Mouse (Mus musculus) liver, adult 2 months (tissue): ENCODE results near the gene Zwilch. TPM values are rescaled to one million over a fixed set of nuclear protein-coding genes. Genes with fewer than 3 reads are reported as not detected.

Experiments used
- DNase-seq: peaks from one replicate; pipeline ENCODE4 v3.0.0-alpha.2; 2011; ENCODE audit warnings: low read depth, low spot score; ENCODE audit errors: extremely low read depth
- H3K27ac ChIP-seq: fragments of 200-500 bp; replicated peaks from 2 replicates; pipeline ENCODE4 v1.5.1; 2012; ENCODE audit warnings: low read depth, mild to moderate bottlenecking, control low read depth, inconsistent platforms, low read length; ENCODE audit not compliant: insufficient read depth
- H3K27me3 ChIP-seq: fragments of 200-500 bp; 2 replicates; pipeline ENCODE4 v1.6.1; 2012; ENCODE audit warnings: mild to moderate bottlenecking, moderate library complexity, low read length, inconsistent platforms; ENCODE audit not compliant: control insufficient read depth, insufficient read depth
- H3K36me3 ChIP-seq: fragments of 200-500 bp; 2 replicates; pipeline ENCODE4 v1.6.1; 2012; ENCODE audit warnings: low read length, inconsistent platforms; ENCODE audit not compliant: control insufficient read depth, insufficient read depth
- H3K4me1 ChIP-seq: fragments of 200-500 bp; 2 replicates; pipeline ENCODE4 v1.6.1; 2011; ENCODE audit warnings: low read length; ENCODE audit not compliant: control insufficient read depth, insufficient read depth
- H3K4me3 ChIP-seq: fragments of 200-500 bp; 2 replicates; pipeline ENCODE4 v1.5.1; 2011; ENCODE audit warnings: low read depth, mild to moderate bottlenecking, control low read depth, low read length, moderate library complexity; ENCODE audit not compliant: insufficient read depth
- H3K79me2 ChIP-seq: fragments of 200-500 bp; 2 replicates; pipeline ENCODE4 v1.6.1; 2012; ENCODE audit warnings: inconsistent platforms, mild to moderate bottlenecking, low read length, moderate library complexity; ENCODE audit not compliant: control insufficient read depth, insufficient read depth
- H3K9ac ChIP-seq: fragments of 200-500 bp; 2 replicates; pipeline ENCODE4 v1.6.1; 2012; ENCODE audit warnings: low read depth, mild to moderate bottlenecking, control low read depth, inconsistent platforms, low read length
- CTCF ChIP-seq: fragments of 200-500 bp; IDR thresholded peaks from 2 replicates; pipeline ENCODE4 v1.5.1; 2011; ENCODE audit warnings: low read depth, low read length, control low read depth
- POLR2A ChIP-seq: fragments of 200-500 bp; IDR thresholded peaks from 2 replicates; pipeline ENCODE4 v1.6.1; 2011; ENCODE audit warnings: low read length, control low read depth; ENCODE audit not compliant: insufficient read depth; ENCODE audit errors: extremely low read depth
- WGBS: fragments of 180-500 bp; shearing (Covaris S2); methylation state at CpG from one replicate; pipeline ENCODE4 v1.1.7; 2018; 5-methylcytosine and 5-hydroxymethylcytosine counted together
- polyA plus RNA-seq: library from polyadenylated mRNA; depleted of rRNA; stranded (reverse); fragments of >200 nt; gene quantifications from 2 replicates; pipeline ENCODE4 v1.2.3, GENCODE M21; 2012
- total RNA-seq: library from RNA; depleted of rRNA; stranded (reverse); fragments of >200 nt; gene quantifications from 2 replicates; pipeline ENCODE4 v1.2.3, GENCODE M21; 2014

Zwilch gene
- total and polyA plus RNA-seq, 2 experiments = 0.12 to 1.6 TPM

DNA sequence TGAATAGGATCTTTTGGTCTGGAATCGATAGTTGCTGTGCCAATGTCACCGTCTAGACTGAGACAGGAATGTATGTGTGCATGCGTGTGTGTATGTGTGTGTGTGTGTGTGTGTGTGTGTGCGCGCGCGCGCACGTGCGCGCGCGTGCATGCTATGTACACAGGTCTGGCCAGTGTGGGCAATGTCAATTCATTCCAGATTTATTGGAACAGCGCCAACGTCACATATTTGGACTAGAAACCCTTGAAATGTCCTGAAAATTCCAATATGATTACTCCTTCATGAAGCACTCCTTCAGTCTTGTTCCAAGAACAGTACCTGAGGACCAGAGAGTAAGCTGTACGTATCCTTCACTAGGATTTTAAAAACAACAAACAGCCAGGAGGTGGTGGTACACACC is 62.4 kb downstream of the Zwilch start:
- H3K27ac ChIP-seq = no peak overlapping the region
- H3K79me2 ChIP-seq = no peaks in the 10 kb centered on the region
- DNase-seq = no peak
- no peak for TF ChIP-seq POLR2A
- TF ChIP-seq CTCF = no peak
- WGBS = 94% methylated on average over 16 of the region's 16 CpGs
- H3K4me3 ChIP-seq = no peak overlapping the region
- H3K36me3 ChIP-seq = no peaks in the 10 kb centered on the region
- no peaks in the 10 kb centered on the region for H3K27me3 ChIP-seq
- no peaks in the 10 kb centered on the region for H3K4me1 ChIP-seq
- no peak overlapping the region for H3K9ac ChIP-seq

DNA sequence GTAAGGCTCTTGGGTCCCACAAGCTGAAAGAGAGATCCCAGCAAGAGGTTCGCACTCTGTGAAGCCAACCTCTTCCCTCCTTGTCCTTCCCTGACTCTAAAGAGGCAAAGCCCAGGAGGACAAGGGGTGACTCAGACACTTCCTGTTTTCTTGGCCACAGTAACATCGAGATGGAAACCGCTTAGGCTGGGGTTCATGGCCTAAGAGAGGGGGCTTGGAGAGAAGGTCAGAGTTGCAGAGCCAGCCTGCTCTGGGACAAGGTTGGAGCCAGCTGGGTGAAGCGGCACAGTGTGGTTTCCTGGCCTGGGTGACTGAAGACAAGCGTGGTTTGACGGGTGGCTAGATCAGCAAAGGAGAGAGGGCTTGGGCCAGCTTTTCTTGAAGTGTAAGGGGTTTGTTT is 67.6 kb downstream of the Zwilch start:
- Histone ChIP-seq H3K9ac (no peak overlapping the region), H3K79me2 (no peaks in the 10 kb centered on the region), H3K36me3 (no peaks in the 10 kb centered on the region), H3K27me3 (no peaks in the 10 kb centered on the region), H3K27ac (no peak overlapping the region; the same call in 1 of the 2 replicates), H3K4me1 (no peaks in the 10 kb centered on the region), H3K4me3 (no peak overlapping the region)
- DNase-seq = peak; percentile 19
- no peak for TF ChIP-seq CTCF
- 70% methylated on average over 6 of the region's 6 CpGs for WGBS

DNA sequence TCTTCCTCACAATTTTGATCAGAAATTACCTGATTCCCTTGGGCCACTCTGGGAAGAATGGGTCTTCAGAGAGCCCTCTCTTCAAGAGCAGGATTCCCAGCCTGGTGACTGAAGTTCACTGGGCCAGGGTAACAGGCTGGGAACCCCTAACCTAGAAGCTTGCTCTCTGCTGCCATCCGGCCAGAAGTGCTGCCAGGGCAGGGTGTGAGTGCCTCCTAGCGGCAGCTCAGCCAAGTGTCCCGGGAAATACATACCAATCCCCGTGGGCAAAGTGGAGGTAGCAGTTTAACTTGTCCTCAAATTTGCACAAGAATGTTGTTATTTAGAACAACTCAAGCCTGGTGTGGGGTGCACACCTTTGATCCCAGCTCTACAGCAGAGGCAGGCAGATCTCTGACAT is 72.5 kb downstream of the Zwilch start:
- DNase-seq = peak; percentile 48
- WGBS = 7% methylated on average over 4 of the region's 4 CpGs
- H3K79me2 ChIP-seq = no peaks in the 10 kb centered on the region
- H3K27me3 ChIP-seq = no peaks in the 10 kb centered on the region
- no peak overlapping the region for H3K27ac ChIP-seq
- no peaks in the 10 kb centered on the region for H3K36me3 ChIP-seq
- no peak overlapping the region for H3K4me3 ChIP-seq
- H3K9ac ChIP-seq = no peak overlapping the region
- H3K4me1 ChIP-seq = no peaks in the 10 kb centered on the region
- TF ChIP-seq POLR2A (no peak), CTCF (peak; percentile 99)

DNA sequence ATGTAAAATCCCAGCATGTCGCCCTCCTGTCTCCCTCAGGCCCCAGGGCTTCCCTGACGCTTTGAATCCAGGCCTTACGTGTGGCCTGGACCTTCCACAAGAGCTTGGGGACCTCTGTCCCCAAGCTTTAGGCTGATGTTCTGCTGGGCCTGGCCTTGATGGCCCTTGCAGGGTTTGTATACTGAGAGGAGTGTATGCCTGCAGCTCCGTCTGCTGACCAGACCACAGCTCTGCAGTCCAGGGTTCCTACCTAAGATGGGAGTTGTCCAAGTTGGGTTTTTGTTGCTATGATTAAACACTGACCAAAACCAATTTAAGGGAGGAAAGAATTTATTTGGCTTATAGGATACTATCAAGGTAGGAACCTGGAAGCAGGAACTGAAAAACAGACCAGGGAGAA is 74.6 kb downstream of the Zwilch start:
- Histone ChIP-seq H3K27me3 (no peaks in the 10 kb centered on the region), H3K27ac (no peak overlapping the region), H3K9ac (no peak overlapping the region), H3K4me1 (no peaks in the 10 kb centered on the region), H3K36me3 (no peaks in the 10 kb centered on the region), H3K79me2 (no peaks in the 10 kb centered on the region), H3K4me3 (no peak overlapping the region)
- 90% methylated on average over 4 of the region's 4 CpGs for WGBS
- TF ChIP-seq POLR2A (no peak), CTCF (peak; percentile 60)
- no peak for DNase-seq

DNA sequence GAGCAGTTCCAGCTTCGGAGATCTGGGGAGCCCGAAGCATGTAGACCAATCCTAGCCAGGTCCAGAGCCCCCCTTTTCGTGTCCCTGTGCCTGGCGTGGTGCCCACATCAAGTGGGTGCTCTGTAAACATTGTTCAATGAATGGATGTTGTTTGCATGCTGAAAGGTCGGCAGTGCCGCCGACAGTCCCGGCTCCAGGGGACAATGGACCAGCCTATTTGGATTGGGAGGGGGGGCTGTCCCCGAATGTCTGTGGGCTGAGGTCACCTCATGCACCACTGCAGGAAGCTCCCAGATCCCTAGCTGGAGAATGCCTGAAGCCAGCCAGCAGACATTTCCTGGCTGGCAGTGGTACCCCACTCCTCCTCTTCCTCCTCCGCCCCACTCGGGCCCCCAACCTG is 78.8 kb downstream of the Zwilch start:
- 36% methylated on average over 11 of the region's 11 CpGs for WGBS

DNA sequence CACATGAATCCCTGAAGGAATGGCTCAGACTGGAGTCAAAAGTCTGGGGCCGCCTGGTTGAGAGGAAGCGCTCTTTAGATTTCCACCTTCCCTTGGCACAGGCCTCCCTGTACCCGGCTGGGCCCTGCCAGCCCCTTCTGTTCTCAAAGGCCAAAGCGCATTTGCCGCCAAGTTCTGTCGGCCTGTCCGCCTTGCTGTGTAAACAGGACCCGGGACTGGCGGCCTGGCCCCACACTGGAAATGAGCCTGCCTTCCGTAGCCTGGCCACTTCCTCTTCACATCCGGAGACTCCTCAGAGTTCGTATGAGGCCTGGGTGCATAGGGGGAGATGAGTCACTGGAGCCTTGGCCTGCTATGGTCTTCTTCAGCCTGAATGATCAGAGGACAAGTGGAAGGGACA is 83.9 kb downstream of the Zwilch start:
- H3K9ac ChIP-seq = no peak overlapping the region
- H3K36me3 ChIP-seq = no peaks in the 10 kb centered on the region
- peaks cover 14% of the 10 kb centered on the region for H3K4me1 ChIP-seq
- H3K4me3 ChIP-seq = no peak overlapping the region
- H3K79me2 ChIP-seq = no peaks in the 10 kb centered on the region
- TF ChIP-seq POLR2A (no peak), CTCF (no peak)
- 46% methylated on average over 12 of the region's 12 CpGs for WGBS
- H3K27me3 ChIP-seq = no peaks in the 10 kb centered on the region
- peak overlapping the region; percentile 57 for H3K27ac ChIP-seq
- DNase-seq = peak; percentile 56

More for the DNA sequence above, 78.8 kb downstream of the Zwilch start:
- Histone ChIP-seq H3K27me3 (no peaks in the 10 kb centered on the region), H3K4me1 (no peaks in the 10 kb centered on the region), H3K27ac (no peak overlapping the region), H3K36me3 (no peaks in the 10 kb centered on the region), H3K79me2 (no peaks in the 10 kb centered on the region), H3K9ac (no peak overlapping the region), H3K4me3 (no peak overlapping the region)
- TF ChIP-seq POLR2A = no peak
- no peak for TF ChIP-seq CTCF
- no peak for DNase-seq
